Mouse (Mus musculus): ENCODE results near the gene Arid3b. TPM values are rescaled to one million over a fixed set of nuclear protein-coding genes. Genes with fewer than 3 reads are reported as not detected.

Gene Arid3b
- polyA plus RNA-seq, 1 experiment from 2014 or later, result 2.9 TPM

- TF ChIP-seq CTCF (IDR thresholded peaks at IDR 0.05), result no peak
- DNase-seq (ENCODE audit: low read depth, low spot score), result no peak
- in situ Hi-C loops (cut with MboI; ENCODE audit: low pct_unique_long_range_greater_than_20kb), result no loop called here
- ChIA-PET POLR2A (no interaction called here), CTCF (interaction anchor here (1.2 kb wide), 1 partner anchor 132 kb away, joined by 3 read pairs; no protein-coding TSS in a partner anchor)
- ATAC-seq, result no peak
- no peaks in the 10 kb centered on the region for H3K27me3 ChIP-seq
Observed at GRCm38 (mm10) chr9:57866530-57866929, 29.9 kb upstream of the Arid3b start.

- ATAC-seq (no peak), DNase-seq (ENCODE audit: low read depth, low spot score) (no peak)
- in situ Hi-C loops (cut with MboI; ENCODE audit: low pct_unique_long_range_greater_than_20kb), result loop anchor here (5.0 kb wide), 2 partner anchors 73 to 128 kb away; no protein-coding TSS in a partner anchor
- H3K27me3 ChIP-seq, result peaks cover 10% of the 10 kb centered on the region
- TF ChIP-seq CTCF (IDR thresholded peaks at IDR 0.05), result no peak
- CTCF ChIA-PET, result interaction anchor here (1.0 to 1.3 kb wide), 2 partner anchors 14 to 133 kb away, joined by 3 read pairs; no protein-coding TSS in a partner anchor
- POLR2A ChIA-PET, result interaction anchor here (1.1 kb wide), 1 partner anchor 134 kb away, joined by 3 read pairs; no protein-coding TSS in a partner anchor
Observed at GRCm38 (mm10) chr9:57864336-57864735, 27.7 kb upstream of the Arid3b start.

GRCm38 (mm10) chr9:57861951-57862471 is 25.4 kb upstream of the Arid3b start:
- peak; percentile 78 for TF ChIP-seq CTCF (IDR thresholded peaks at IDR 0.05)
- peaks cover 14% of the 10 kb centered on the region for H3K27me3 ChIP-seq
- CTCF ChIA-PET, result interaction anchor here (0.7 to 2.1 kb wide), 9 partner anchors 16 to 138 kb away, joined by 3 to 9 read pairs (median 4); partner anchors contain the start of genes Arid3b and Ubl7
- DNase-seq (ENCODE audit: low read depth, low spot score) (no peak), ATAC-seq (no peak)
- in situ Hi-C loops (cut with MboI; ENCODE audit: low pct_unique_long_range_greater_than_20kb), result loop anchor here (5.0 kb wide), 2 partner anchors 75 to 130 kb away; no protein-coding TSS in a partner anchor
- POLR2A ChIA-PET, result interaction anchor here (0.5 to 1.1 kb wide), 4 partner anchors 73 to 1687 kb away, joined by 3 to 4 read pairs (median 3); no protein-coding TSS in a partner anchor

DNA sequence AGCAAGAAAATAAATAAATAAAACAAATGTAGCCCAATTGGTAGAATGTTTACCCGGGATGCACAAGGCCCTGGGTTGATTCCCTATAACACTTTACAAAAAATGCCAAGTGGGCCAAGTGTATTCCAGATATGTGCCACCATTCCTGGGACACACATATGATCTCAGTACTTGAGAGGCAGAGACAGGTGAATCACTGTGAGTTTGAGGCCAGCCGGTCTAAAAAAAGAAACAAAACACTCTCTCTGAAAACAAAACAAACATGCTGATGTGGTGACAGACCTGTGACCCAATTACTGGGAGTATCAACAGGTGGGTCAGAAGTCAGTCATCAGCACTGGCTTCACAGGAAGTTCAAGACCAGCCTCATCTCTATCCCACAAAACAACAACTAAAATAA is 19.9 kb upstream of the Arid3b start:
- DNase-seq (ENCODE audit: low read depth, low spot score) (no peak), ATAC-seq (no peak)
- ChIA-PET CTCF (interaction anchor here (1.1 kb wide), 1 partner anchor 79 kb away, joined by 3 read pairs; no protein-coding TSS in a partner anchor), POLR2A (no interaction called here)
- H3K27me3 ChIP-seq, result peaks cover 14% of the 10 kb centered on the region
- TF ChIP-seq CTCF (IDR thresholded peaks at IDR 0.05), result no peak
- in situ Hi-C loops (cut with MboI; ENCODE audit: low pct_unique_long_range_greater_than_20kb), result no loop called here

GRCm38 (mm10) chr9:57854280-57854679 is 17.7 kb upstream of the Arid3b start:
- peaks cover 4% of the 10 kb centered on the region for H3K27me3 ChIP-seq
- POLR2A ChIA-PET, result no interaction called here
- in situ Hi-C loops (cut with MboI; ENCODE audit: low pct_unique_long_range_greater_than_20kb), result loop anchor here (5.0 kb wide), 1 partner anchor 67 kb away; no protein-coding TSS in a partner anchor
- CTCF ChIA-PET, result interaction anchor here (1.2 kb wide), 1 partner anchor 142 kb away, joined by 4 read pairs; no protein-coding TSS in a partner anchor
- no peak for TF ChIP-seq CTCF (IDR thresholded peaks at IDR 0.05)
- DNase-seq (ENCODE audit: low read depth, low spot score) (no peak), ATAC-seq (no peak)

GRCm38 (mm10) chr9:57839032-57839431 is 2.4 kb upstream of the Arid3b start:
- H3K27me3 ChIP-seq, result peaks cover 21% of the 10 kb centered on the region
- ATAC-seq (no peak), DNase-seq (ENCODE audit: low read depth, low spot score) (no peak)
- ChIA-PET POLR2A (no interaction called here), CTCF (no interaction called here)
- no peak for TF ChIP-seq CTCF (IDR thresholded peaks at IDR 0.05)
- in situ Hi-C loops (cut with MboI; ENCODE audit: low pct_unique_long_range_greater_than_20kb), result no loop called here

DNA sequence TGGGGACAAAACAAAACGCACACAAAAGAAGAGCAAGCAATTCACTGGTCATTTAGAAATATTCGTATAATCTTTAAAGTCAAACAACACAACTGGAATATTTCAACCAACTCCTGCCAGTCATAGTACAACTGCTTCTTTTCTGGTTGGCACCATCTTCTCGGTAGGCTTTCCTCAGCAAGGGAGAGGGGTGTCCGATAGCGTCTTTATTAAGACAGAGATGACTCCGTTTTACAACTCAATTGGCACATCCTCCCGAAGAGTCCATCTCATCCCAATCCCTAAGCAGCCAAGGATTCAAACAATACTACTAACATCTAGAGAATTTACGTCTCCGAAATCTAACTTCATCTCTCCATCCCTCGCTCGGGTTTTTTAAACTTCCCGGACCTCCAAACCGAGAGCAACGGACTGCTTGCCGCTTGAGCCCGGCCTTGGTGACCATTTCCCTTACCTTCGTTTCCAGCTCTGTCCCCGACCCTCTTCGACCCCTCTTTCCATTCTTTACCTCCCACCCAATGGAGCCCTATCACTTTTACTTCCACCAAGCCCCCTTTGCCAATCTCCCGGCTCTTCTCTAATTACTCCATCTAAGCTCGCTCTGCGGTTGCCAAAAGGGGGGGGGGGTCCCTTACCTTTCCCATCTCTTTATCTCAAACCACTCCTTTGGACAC is 615 bp downstream of the Arid3b start:
- no peak for TF ChIP-seq CTCF (IDR thresholded peaks at IDR 0.05)
- ATAC-seq, result no peak
- ChIA-PET CTCF (interaction anchor here (1.0 kb wide), 1 partner anchor 26 kb away, joined by 4 read pairs; no protein-coding TSS in a partner anchor), POLR2A (interaction anchor here (1.0 kb wide), 1 partner anchor 28 kb away, joined by 4 read pairs; no protein-coding TSS in a partner anchor)
- no peak for DNase-seq (ENCODE audit: low read depth, low spot score)
- peaks cover 17% of the 10 kb centered on the region for H3K27me3 ChIP-seq
- in situ Hi-C loops (cut with MboI; ENCODE audit: low pct_unique_long_range_greater_than_20kb), result no loop called here

DNA sequence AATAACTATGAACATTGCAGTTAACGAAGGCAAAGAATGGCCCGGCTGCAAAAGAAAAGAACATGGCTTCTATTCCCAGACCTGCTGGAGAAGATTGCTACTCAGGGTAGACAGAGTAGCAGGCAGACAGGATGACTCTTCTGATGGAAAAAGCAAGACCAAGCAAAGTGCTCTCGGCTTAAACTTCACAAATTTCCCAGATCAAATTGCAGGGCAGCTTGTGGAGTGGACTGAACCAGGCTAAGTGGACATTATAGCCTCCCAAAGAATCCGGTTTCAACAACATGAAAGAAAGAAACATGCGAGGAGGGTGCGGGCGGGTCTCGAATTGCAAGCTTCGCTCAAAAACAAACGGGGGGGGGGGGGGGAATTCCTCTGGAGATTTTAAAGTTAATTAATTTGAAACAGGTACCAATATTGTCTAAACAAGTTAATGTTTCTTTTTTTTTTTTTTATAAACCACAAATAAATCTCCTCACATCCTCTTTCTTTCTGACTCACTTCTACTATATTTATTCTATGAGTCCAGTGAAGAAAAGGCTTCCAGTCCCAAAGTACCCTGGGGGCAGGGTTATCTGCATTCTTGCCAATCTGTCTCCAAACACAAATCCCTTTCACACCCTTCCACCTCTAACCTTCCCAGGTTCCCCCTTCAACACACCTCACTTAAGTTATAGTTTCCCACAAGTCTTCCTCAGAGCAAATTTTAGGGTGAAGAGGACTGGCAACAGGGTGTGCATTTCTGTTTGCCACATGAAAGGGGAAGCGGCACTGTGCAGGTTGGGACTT is 1.8 kb downstream of the Arid3b start:
- ATAC-seq (no peak), DNase-seq (ENCODE audit: low read depth, low spot score) (no peak)
- no peak for TF ChIP-seq CTCF (IDR thresholded peaks at IDR 0.05)
- ChIA-PET CTCF (no interaction called here), POLR2A (no interaction called here)
- in situ Hi-C loops (cut with MboI; ENCODE audit: low pct_unique_long_range_greater_than_20kb), result no loop called here
- H3K27me3 ChIP-seq, result peaks cover 8% of the 10 kb centered on the region

DNA sequence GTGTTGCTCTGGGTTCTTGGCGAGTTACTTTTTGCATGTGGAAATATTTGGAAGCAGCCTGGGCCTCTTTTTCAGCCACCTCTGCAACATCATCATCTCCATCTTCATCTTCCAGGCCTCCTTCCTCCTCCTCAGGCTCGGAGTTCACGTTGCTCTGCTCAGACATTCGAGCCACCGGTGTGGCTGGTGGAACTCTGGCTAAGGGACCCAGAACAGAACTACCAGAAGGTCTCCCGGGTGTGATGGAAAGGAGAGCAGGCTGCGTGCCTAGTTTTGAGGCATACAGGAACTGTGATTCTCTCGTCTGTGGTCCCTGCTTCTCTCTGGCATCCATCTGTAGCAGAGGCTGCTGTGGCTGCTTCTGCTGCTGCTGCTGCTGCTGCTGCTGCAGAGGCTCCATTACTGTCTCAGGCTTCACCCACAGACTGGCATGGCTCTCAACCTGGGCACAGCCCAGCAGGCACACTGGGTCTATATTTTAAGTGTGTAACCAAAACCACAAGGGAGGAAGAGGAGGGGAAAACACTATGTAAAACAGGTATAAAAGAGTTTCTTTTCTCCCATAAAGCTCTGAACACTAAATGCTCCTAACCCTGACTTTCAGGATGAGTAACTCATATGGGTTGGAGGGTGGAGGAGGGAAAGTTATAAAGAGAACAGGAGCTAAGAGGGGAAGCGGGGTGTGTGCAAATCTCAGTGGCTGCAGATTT is 2.7 kb downstream of the Arid3b start:
- in situ Hi-C loops (cut with MboI; ENCODE audit: low pct_unique_long_range_greater_than_20kb), result no loop called here
- DNase-seq (ENCODE audit: low read depth, low spot score), result no peak
- no peak for TF ChIP-seq CTCF (IDR thresholded peaks at IDR 0.05)
- ChIA-PET POLR2A (no interaction called here), CTCF (no interaction called here)
- H3K27me3 ChIP-seq, result peaks cover 2% of the 10 kb centered on the region
- ATAC-seq, result no peak

All from Patski (cell line).